Mouse (Mus musculus): ENCODE data around the gene Nabp2. TPM values are rescaled to one million over a fixed set of nuclear protein-coding genes. Genes with fewer than 3 reads are reported as not detected.

The Nabp2 gene
- polyA plus RNA-seq, 1 experiment: 93.0 TPM

GRCm38 (mm10) chr10:128382482-128382881 is 28.8 kb downstream of the Nabp2 start:
- H3K79me3 ChIP-seq (ENCODE audit: low read depth): peaks cover 19% of the 10 kb centered on the region
- peaks cover 94% of the 10 kb centered on the region for H3K36me3 ChIP-seq (ENCODE audit: control insufficient read depth, insufficient read depth)
- H3K27me3 ChIP-seq (ENCODE audit: control insufficient read depth, insufficient read depth, insufficient read length): no peaks in the 10 kb centered on the region
- no peak overlapping the region for H3K4me3 ChIP-seq (ENCODE audit: insufficient read depth, poor library complexity, severe bottlenecking)
- peaks cover 35% of the 10 kb centered on the region for H3K79me2 ChIP-seq (ENCODE audit: control insufficient read depth, insufficient read depth)
- TF ChIP-seq MYOG (IDR thresholded peaks at IDR 0.05; ENCODE audit: control insufficient read depth, extremely low read depth, insufficient read length) (no peak), CTCF (IDR thresholded peaks at IDR 0.05; ENCODE audit: control insufficient read depth, insufficient read depth, insufficient read length) (no peak), USF1 (IDR thresholded peaks at IDR 0.05; ENCODE audit: low read depth) (no peak)
- H3ac ChIP-seq (ENCODE audit: control insufficient read depth, insufficient read length, low read depth): no peak overlapping the region

- no peak for TF ChIP-seq MYOG (IDR thresholded peaks at IDR 0.05; ENCODE audit: control insufficient read depth, extremely low read depth, insufficient read length)
- no peak for TF ChIP-seq MYOD1 (IDR thresholded peaks at IDR 0.05; ENCODE audit: control insufficient read depth, insufficient read length, low read depth)
- Histone ChIP-seq H3ac (ENCODE audit: control insufficient read depth, insufficient read length, low read depth) (no peak overlapping the region), H3K27me3 (ENCODE audit: control insufficient read depth, insufficient read depth, insufficient read length) (no peaks in the 10 kb centered on the region), H3K79me3 (ENCODE audit: low read depth) (peaks cover 21% of the 10 kb centered on the region), H3K36me3 (ENCODE audit: control insufficient read depth, insufficient read depth) (peaks cover 74% of the 10 kb centered on the region), H3K79me2 (ENCODE audit: control insufficient read depth, insufficient read depth) (peaks cover 40% of the 10 kb centered on the region), H3K4me3 (ENCODE audit: insufficient read depth, poor library complexity, severe bottlenecking) (no peak overlapping the region)
These were observed 30.7 kb downstream of the Nabp2 start for GRCm38 (mm10) chr10:128380565-128380964.

GRCm38 (mm10) chr10:128379260-128379659 is 32.0 kb downstream of the Nabp2 start:
- Histone ChIP-seq H3ac (ENCODE audit: control insufficient read depth, insufficient read length, low read depth) (no peak overlapping the region), H3K79me2 (ENCODE audit: control insufficient read depth, insufficient read depth) (peaks cover 40% of the 10 kb centered on the region), H3K27me3 (ENCODE audit: control insufficient read depth, insufficient read depth, insufficient read length) (no peaks in the 10 kb centered on the region), H3K4me3 (ENCODE audit: insufficient read depth, poor library complexity, severe bottlenecking) (no peak overlapping the region), H3K36me3 (ENCODE audit: control insufficient read depth, insufficient read depth) (peaks cover 61% of the 10 kb centered on the region), H3K79me3 (ENCODE audit: low read depth) (peaks cover 19% of the 10 kb centered on the region)
- no peak for TF ChIP-seq MYOD1 (IDR thresholded peaks at IDR 0.05; ENCODE audit: control insufficient read depth, insufficient read length, low read depth)
- no peak for TF ChIP-seq CTCF (IDR thresholded peaks at IDR 0.05; ENCODE audit: control insufficient read depth, insufficient read depth, insufficient read length)
- no peak for TF ChIP-seq MYOG (IDR thresholded peaks at IDR 0.05; ENCODE audit: control insufficient read depth, extremely low read depth, insufficient read length)
- TF ChIP-seq FOSL1 (IDR thresholded peaks at IDR 0.05; ENCODE audit: insufficient read depth, low read length, poor library complexity, severe bottlenecking): no peak
- TF ChIP-seq MAX (IDR thresholded peaks at IDR 0.05): no peak
- TF ChIP-seq USF1 (IDR thresholded peaks at IDR 0.05; ENCODE audit: low read depth): no peak
- no peak for TF ChIP-seq CEBPB (IDR thresholded peaks at IDR 0.05; ENCODE audit: low read depth)

- peaks cover 53% of the 10 kb centered on the region for H3K36me3 ChIP-seq (ENCODE audit: control insufficient read depth, insufficient read depth)
- TF ChIP-seq MYOD1 (IDR thresholded peaks at IDR 0.05; ENCODE audit: control insufficient read depth, insufficient read length, low read depth) (no peak), FOSL1 (IDR thresholded peaks at IDR 0.05; ENCODE audit: insufficient read depth, low read length, poor library complexity, severe bottlenecking) (no peak), CTCF (IDR thresholded peaks at IDR 0.05; ENCODE audit: control insufficient read depth, insufficient read depth, insufficient read length) (no peak), MYOG (IDR thresholded peaks at IDR 0.05; ENCODE audit: control insufficient read depth, extremely low read depth, insufficient read length) (no peak), USF1 (IDR thresholded peaks at IDR 0.05; ENCODE audit: low read depth) (no peak), CEBPB (IDR thresholded peaks at IDR 0.05; ENCODE audit: low read depth) (no peak), MAX (IDR thresholded peaks at IDR 0.05) (no peak)
- H3K4me3 ChIP-seq (ENCODE audit: insufficient read depth, poor library complexity, severe bottlenecking): peak overlapping the region; percentile 95
These were observed 32.8 kb downstream of the Nabp2 start for GRCm38 (mm10) chr10:128378462-128378861.

GRCm38 (mm10) chr10:128377940-128378448 is 33.3 kb downstream of the Nabp2 start:
- Histone ChIP-seq H3K79me3 (ENCODE audit: low read depth) (peaks cover 19% of the 10 kb centered on the region), H3ac (ENCODE audit: control insufficient read depth, insufficient read length, low read depth) (peak overlapping the region; percentile 99), H3K27me3 (ENCODE audit: control insufficient read depth, insufficient read depth, insufficient read length) (no peaks in the 10 kb centered on the region), H3K4me3 (ENCODE audit: insufficient read depth, poor library complexity, severe bottlenecking) (peak overlapping the region; percentile 95), H3K79me2 (ENCODE audit: control insufficient read depth, insufficient read depth) (peaks cover 40% of the 10 kb centered on the region), H3K36me3 (ENCODE audit: control insufficient read depth, insufficient read depth) (peaks cover 49% of the 10 kb centered on the region)
- TF ChIP-seq CEBPB (IDR thresholded peaks at IDR 0.05; ENCODE audit: low read depth) (no peak), FOSL1 (IDR thresholded peaks at IDR 0.05; ENCODE audit: insufficient read depth, low read length, poor library complexity, severe bottlenecking) (no peak)

More at GRCm38 (mm10) chr10:128378462-128378861, 32.8 kb downstream of the Nabp2 start:
- peaks cover 40% of the 10 kb centered on the region for H3K79me2 ChIP-seq (ENCODE audit: control insufficient read depth, insufficient read depth)
- no peaks in the 10 kb centered on the region for H3K27me3 ChIP-seq (ENCODE audit: control insufficient read depth, insufficient read depth, insufficient read length)
- H3K79me3 ChIP-seq (ENCODE audit: low read depth): peaks cover 19% of the 10 kb centered on the region
- H3ac ChIP-seq (ENCODE audit: control insufficient read depth, insufficient read length, low read depth): peak overlapping the region; percentile 99

GRCm38 (mm10) chr10:128377222-128377939 is 33.9 kb downstream of the Nabp2 start:
- Histone ChIP-seq H3K36me3 (ENCODE audit: control insufficient read depth, insufficient read depth) (peaks cover 43% of the 10 kb centered on the region), H3K4me3 (ENCODE audit: insufficient read depth, poor library complexity, severe bottlenecking) (peak overlapping the region; percentile 95), H3K27me3 (ENCODE audit: control insufficient read depth, insufficient read depth, insufficient read length) (no peaks in the 10 kb centered on the region), H3K79me3 (ENCODE audit: low read depth) (peaks cover 19% of the 10 kb centered on the region), H3ac (ENCODE audit: control insufficient read depth, insufficient read length, low read depth) (peak overlapping the region; percentile 99), H3K79me2 (ENCODE audit: control insufficient read depth, insufficient read depth) (peaks cover 40% of the 10 kb centered on the region)
- no peak for TF ChIP-seq MYOG (IDR thresholded peaks at IDR 0.05; ENCODE audit: control insufficient read depth, extremely low read depth, insufficient read length)
- no peak for TF ChIP-seq USF1 (IDR thresholded peaks at IDR 0.05; ENCODE audit: low read depth)
- TF ChIP-seq CTCF (IDR thresholded peaks at IDR 0.05; ENCODE audit: control insufficient read depth, insufficient read depth, insufficient read length): no peak
- TF ChIP-seq MAX (IDR thresholded peaks at IDR 0.05): no peak
- no peak for TF ChIP-seq MYOD1 (IDR thresholded peaks at IDR 0.05; ENCODE audit: control insufficient read depth, insufficient read length, low read depth)
- no peak for TF ChIP-seq FOSL1 (IDR thresholded peaks at IDR 0.05; ENCODE audit: insufficient read depth, low read length, poor library complexity, severe bottlenecking)
- TF ChIP-seq CEBPB (IDR thresholded peaks at IDR 0.05; ENCODE audit: low read depth): no peak
